Mouse (Mus musculus): Measurements from ENCODE around the gene Zbtb38.
A peak's percentile ranks its signal among the peaks of the same experiment; 100 is the strongest.

Zbtb38 gene

DNA sequence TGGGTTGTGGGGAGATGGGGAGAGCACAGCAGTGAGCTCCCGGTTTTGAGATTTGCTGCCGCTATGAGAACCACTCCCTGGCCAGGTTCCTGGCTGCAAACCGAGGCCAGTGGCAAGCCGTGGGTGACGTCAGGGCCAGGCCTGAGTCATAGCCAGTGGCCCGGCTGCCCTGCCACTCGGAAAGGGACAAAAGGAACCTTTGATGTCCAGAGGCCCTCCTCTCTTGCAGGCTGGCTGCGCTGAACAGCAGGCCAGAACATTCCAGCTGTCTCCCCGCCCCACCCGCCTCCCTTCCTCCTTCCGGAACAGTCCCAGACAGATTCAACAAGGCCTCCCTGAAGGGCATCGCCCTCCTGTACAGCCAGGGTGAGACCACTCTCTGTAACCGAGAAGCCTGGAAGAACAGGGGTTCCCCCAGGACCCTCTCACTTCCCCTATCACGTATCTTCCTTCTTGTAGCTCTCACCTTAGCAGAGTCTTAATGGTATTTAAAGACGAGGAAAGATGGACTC, at the start of gene Zbtb38:
Zbtb38 (minus strand) TSS at position 229 of the 512 bp plus-strand sequence.
- DNase-seq: no peak

GRCm38 (mm10) chr9:96800131-96800825, 47.6 kb upstream of the Zbtb38 start:
- no peak for DNase-seq

DNA sequence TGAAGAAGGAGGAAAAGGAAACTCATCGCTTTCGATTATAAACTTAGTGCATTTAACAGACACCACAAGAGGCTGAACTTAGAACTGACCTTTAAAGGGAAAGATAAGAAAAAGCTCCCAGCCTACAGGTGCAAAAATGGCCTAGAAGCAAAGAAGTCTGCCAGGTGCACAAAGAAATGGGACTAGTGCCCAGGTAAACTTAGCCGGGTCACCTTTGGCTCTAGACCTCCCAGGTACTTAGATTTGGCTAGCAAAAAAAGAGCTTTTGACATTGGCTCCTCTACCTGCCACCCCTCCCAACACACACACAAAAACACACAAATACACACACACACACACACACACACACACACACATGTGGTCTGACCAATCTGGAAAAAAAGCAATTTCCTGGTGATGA, 44.7 kb upstream of the Zbtb38 start:
- DNase-seq: no peak

DNA sequence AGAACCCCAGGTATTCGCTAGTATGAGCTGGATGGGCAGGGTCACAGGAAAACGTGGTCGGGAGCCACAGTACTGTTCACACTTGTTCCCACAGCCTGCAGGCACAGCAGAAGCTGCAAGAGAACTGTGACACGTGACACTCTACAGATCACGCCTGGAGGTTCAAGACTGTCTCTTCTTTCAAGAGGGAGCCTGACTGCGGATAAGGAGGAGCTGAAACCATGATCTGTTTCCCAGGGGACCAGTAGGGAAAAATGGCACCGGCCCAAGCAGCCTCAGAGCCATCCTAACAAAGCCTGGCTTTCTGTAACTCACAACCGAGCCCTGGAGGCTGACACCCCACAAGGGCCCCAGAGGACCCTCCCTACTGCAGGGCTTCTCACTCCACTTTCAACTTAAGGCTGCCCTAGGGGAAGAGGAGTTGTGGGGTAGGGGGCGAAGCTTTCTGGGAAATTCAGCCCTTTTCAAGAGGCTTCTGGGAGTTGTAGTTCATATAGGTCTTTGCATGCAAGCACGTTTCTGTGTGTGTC, 42.8 kb upstream of the Zbtb38 start:
- DNase-seq: peak in 1 of 2 experiments; percentile 27

- no peak for DNase-seq
Measured at GRCm38 (mm10) chr9:96794601-96795000, 42.0 kb upstream of the Zbtb38 start.

DNA sequence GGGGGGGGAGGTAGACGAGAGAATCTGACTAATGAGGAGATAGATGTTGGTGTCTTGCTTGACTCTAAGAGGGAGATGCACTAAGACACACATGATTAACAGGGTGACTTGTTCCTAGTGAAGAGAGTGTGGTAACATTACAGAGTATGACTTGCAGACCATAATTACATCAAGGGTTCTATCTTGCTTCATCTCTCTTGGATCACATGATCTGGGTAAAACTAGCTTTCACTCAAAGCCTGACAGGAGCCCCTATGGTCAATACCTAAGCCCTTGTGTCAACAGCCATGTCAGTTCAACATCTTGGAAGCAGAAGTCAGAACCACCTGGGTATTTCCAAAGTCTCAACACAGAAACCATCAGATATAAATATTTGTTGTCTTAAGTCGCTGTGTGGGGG, 39.9 kb upstream of the Zbtb38 start:
- no peak for DNase-seq

DNA sequence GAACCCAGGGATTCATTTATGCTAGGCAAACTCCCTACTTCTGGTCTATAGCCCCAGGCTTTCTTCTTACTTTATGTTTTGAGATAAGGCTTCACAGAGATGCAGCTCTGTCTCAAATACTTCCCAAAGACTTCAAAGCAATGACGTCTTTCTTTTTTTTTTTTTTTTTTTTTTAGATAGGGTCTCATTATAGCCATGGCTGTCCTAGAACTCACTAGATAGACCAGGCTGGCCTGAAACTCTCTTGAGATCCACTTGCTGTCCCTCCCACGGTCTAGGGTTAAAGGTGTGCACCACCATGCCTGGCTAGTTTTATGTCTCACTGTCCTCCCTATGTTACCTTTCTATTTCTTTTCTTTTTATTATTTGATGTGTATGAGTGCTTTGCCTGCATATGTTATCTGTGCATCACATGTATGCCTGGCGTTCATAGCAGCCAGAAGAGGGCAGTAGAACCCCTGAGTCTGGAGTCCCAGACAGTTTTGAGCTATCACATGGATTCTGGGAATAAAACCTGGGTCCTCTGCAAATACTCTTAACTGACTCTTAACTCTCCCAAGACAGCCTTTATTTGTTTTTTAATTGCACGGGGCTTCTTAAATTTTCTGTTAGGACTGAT, 37.9 kb upstream of the Zbtb38 start:
- DNase-seq: no peak

DNA sequence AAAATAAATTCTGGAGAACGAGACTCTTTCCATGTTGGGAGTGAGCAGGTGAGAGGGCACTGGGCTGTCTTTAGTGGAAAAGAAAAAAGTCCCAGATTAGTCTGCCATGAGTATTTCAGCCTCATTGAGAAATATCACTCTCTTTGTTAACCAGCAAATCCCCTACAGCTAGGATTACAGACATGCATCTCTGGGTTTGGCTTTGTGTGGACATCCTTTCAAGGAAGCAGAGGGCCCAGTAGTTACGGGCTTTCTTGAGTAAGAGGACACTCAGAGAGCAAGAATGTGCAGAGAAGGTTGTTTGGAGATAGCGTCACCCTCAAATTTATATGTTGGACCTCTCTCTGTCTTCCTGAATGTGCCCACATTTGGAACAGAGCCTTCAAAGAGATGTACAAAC, 37.3 kb upstream of the Zbtb38 start:
- no peak for DNase-seq

DNA sequence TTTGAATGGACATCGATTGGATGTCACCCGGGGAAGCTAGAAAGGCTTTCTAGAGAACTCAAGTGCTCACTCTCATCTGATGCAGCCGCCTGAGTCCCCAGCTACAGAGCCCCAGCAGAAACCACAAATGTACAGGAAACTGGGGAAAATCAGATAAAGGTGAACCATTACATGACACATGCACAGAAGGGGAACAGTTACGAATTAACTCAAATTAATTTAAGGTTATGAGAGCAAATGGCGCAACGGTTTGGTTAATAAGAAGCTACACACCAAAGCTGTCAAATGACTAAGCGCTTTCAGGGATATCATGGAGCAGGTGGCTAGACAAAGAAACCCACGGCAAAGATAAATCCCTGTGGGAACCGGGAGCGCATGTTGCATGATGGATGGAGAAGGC, 35.2 kb upstream of the Zbtb38 start:
- peak in 1 of 2 experiments; percentile 14 for DNase-seq

GRCm38 (mm10) chr9:96785871-96786342, 33.3 kb upstream of the Zbtb38 start:
- no peak for DNase-seq

- peak; percentile 27 to 31 for DNase-seq
Measured at GRCm38 (mm10) chr9:96785187-96785586, 32.6 kb upstream of the Zbtb38 start.

DNA sequence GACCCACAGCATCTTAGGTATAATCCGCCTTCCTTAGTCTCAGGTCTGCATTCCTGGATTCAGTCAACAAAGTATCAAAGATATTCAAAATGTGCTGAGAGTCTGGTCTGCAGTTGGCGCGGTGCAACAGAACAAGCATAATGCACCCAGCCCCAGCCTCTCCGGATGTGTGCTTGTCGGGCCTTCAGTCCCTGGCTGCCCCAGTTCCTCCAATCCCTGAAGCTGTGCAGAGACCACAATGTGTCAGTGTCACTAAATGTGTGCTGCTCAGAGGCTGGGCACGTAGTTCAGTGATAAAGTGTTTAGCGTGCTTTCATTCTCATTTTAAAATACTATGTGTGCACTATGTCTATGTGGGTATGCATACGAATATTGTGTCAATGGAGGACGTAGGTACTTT, 31.0 kb upstream of the Zbtb38 start:
- DNase-seq: no peak

GRCm38 (mm10) chr9:96783258-96783657, 30.6 kb upstream of the Zbtb38 start:
- no peak for DNase-seq

DNA sequence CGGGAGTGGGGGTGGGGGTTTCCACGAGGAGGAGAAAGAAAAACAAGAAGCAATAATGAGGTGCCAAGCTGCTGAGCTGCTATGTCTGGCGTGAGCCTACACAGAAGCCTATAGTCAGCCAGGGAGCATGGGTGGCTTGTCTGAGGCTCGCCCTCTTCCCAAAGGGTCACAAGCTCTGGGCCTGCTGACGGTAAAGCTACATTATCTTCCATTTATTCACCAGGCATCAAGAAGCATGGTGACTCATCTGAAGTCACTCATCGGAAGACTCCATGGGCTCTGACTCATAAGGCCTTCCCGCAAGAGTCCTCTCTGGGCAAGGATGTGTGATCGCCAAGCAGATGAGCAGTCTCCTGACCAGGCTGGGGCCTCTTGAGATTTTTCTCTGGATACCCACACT, 29.4 kb upstream of the Zbtb38 start:
- no peak for DNase-seq

- DNase-seq: no peak
Measured at GRCm38 (mm10) chr9:96773146-96773545, 20.5 kb upstream of the Zbtb38 start.

DNA sequence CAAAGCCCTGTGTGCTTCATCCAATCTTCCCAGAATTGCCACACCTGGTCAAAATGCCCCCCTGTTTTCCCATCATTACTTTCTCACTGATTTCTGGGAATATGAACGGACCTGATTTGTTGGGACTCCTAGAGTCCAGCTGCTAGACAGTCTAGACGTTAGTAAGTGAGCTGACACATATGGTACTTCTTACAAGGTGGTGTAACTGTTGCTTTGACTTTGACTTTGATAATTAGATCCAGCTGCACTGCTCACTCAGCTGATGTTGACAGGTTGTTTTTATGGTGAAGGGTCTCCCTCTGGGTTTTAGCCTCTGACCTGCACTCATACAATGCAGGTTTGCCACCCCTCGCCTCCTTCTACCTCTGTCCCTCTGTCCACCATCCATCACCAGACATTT, 17.8 kb upstream of the Zbtb38 start:
- no peak for DNase-seq

DNA sequence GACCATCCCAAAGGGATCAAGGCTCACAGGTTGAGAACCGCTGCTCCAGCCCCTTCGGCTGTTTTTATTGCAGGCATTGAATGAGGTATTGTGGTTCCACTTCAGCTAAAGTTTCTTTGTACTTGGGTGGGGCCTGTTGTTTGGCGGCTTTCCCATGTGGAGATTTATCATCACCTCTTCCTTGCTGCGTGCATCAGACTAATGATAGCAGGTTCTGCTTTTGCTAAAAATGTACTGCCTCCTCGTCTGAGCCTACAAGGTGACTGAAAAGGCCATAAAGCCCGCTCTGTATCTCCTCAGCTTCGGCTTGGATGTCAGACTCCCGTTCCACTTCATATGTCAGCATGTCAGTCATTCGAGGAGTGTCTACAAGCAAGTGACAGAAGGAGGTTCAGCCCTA, 17.0 kb upstream of the Zbtb38 start:
- DNase-seq: no peak

- DNase-seq: no peak
Measured at GRCm38 (mm10) chr9:96767874-96768273, 15.2 kb upstream of the Zbtb38 start.

DNA sequence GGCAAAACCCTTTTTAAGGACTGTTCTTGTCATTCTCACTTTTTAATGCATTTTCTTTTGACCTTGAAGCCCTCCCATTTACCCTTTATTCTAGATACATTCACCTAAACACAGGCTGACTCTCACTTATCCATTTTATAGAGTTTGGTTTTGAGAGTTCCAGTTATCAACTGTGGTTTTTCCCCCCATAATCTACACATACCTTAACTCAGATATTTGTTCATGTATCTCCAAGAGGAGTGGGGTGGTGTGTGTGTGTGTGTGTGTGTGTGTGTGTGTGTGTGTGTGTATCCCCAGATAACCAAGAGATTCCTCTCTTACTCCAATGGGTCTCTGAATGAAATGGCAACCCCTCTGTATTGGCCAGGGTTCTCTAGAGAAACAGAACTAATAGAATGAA, 13.4 kb upstream of the Zbtb38 start:
- no peak for DNase-seq

DNA sequence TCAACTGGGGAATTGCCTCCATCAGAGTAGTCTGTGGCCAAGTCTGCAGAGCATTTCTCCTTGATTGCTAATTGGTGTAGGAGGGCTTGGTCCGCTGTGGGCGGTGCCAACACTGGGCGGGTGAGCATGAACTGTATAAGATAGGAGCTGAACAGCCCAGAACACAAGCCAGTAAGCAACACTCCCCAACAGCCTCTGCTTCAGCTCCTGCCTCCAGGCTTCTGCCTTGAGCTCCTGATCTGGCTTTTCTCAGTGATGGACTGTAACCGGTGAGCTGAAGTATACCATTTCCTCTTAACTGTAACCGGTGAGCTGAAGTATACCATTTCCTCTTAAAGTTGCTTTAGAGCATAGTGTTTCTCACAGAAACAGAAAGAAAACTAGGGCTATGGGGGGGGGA, 12.8 kb upstream of the Zbtb38 start:
- no peak for DNase-seq

- no peak for DNase-seq
Measured at GRCm38 (mm10) chr9:96763847-96764631, 11.4 kb upstream of the Zbtb38 start.

DNA sequence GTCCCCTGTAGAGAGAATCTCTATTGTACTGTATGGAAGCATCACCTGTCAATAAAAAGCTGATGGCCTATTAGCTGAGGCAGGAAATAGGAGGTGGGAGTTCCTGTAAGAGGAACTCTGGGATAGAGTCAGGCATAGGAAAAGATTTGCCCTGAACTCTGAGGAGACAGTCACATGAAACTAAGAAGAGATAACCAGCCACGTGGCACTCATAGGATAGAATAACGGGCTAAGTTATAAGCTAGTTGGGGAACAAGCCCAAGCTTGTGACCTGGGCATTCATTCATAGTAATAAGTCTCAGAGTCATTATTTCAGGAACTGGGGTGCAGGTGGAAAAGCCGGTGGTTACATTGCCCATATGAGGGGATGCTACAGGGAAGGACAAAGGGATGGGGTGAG, 10.4 kb upstream of the Zbtb38 start:
- no peak for DNase-seq
